Mouse (Mus musculus): ENCODE data around the gene Alg3.
A peak's percentile ranks its signal among the peaks of the same experiment; 100 is the strongest.

Gene Alg3

DNA sequence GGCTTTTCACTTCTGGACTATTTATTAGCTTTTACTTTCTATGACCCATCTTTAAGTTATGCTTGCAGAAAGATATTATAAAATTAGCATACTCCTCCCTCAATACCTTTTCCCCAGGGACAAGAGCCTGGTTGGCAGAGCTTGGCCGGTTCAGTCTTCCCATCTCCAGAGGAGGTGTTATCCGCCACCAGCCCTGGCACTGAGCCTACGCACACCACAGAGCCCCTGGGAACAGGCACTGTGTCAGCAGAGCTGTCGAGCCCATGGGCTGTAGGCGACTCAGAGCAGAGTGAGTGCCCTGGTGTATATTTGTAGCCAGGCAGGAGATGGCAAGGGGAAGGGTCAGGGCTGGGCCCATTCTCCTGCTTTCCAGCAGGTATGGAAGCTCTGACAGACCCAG lies 11.0 kb downstream of the Alg3 start:
- DNase-seq = no peak

DNA sequence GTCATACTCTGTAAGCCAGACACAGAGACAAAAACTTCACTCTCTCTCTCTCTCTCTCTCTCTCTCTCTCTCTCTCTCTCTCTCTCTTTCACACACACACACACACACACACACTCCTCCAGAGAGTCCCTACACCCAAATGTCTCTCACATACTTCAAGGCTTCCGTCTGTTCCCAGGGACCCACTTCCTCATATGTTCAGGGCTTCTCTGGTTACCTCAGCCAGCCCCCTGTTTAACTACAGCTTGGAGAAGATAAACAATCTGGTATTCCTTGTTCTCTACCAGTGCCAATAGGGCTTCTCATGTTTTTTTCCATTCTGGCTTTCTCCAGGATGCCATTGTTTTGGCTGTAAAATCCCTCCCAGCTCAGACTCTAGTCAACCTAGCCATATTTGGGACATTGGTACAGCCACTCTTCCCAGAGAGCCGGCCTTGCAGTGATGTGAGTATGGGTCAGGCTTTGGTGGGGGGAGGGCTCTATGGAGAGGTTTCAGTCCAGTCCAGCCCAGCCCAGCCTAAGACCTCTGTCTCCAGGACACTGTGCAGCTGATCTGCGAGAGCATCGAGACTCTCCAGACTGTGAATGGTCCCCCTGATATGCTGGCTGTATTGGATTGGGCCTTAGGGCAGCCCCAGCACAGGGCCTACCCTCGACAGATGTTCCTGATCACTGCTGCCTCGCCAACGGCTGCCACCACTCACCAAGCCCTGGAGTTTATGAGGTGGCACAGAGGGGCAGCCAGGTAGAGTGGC lies 14.7 kb downstream of the Alg3 start:
- no peak for DNase-seq

GRCm38 (mm10) chr16:20595737-20596136 lies 15.8 kb downstream of the Alg3 start:
- no peak for DNase-seq

DNA sequence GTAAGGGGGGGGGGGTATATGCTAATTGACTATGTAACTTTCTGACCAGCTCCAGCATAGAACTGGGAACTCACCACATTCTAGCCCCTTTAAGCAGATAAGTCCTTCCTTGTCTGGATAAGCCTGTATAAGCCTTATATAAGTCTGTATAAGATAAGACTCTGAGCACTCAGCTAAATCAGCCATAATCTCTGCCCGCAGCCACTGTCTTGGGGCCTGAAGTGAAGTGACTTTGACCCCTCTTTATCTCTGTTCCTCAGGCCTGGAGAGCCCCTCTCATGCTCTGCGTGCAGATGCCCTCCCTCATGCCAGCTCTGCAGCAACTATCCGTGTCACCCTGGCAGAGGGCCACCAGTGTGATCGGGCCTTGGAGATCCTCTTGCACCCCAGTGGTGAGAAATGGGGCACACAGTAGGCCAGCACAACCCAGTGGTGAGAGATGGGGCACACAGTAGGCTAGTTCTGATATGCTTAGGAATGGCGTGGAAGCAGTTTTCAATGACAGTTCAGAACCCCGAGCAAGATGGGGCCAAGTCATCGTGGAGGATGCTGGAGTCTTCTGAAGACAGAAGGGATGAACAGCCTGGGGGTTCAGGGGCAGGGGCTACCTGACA lies 16.4 kb downstream of the Alg3 start:
- DNase-seq = no peak

DNA sequence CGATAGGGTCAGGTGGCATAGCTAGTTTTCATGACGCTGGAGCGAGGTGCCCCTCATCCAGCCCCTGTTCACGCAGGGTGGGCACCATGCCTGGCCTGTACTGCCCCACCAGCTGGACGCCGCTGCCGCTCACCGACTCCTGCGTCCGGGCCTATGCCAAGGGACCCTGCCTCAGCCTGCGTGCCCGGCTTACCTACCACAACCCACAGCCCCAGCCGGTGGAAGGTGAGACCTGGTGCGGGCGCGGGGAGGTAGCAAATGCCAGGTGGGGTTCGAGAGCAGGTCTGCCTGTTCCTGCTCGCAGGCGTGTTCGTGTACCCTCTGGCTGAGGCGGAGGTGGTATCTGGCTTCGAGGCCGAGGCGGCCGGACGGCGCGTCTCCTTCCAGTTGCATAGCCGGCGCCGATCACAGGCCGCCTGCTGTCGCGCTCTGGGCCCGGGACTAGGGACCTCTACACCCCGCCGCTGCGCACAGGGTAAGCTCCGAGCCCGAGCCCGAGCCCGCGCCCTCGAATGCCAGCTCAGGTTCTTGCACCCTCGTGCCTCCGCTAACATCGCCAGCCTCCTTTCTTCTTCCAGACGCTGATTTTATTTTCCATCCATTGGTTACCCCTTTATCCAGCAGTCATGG lies 20.3 kb downstream of the Alg3 start:
- no peak for DNase-seq

- no peak for DNase-seq
These were observed 20.9 kb downstream of the Alg3 start for GRCm38 (mm10) chr16:20590680-20591038.

GRCm38 (mm10) chr16:20589939-20590679 lies 21.4 kb downstream of the Alg3 start:
- DNase-seq = peak; percentile 17

GRCm38 (mm10) chr16:20589366-20589938 lies 22.1 kb downstream of the Alg3 start, which contains the start of gene Vwa5b2:
Gene Vwa5b2 (plus strand): TSS chr16:20589471.
- DNase-seq = no peak

DNA sequence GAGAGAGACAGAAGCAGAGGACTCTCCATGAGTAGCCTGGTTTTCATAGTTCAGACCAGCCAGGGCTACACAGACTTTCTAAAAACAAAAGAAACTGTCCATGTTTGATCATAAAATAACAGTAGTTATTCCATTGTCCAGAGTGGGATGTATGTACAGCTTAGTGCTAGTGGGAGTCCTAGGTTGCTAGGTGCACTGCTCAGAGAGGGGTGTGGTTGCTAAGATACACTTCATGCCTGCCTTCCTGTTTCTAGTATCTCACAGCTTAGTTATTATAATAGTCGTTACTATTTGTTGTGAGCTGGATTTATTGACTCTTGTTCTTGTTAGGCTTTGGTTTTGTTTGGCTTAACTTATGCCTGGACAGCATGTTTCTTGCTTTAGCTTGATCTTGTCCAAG lies 46.5 kb downstream of the Alg3 start:
- DNase-seq = no peak

- DNase-seq = no peak
These were observed 54.2 kb downstream of the Alg3 start for GRCm38 (mm10) chr16:20557381-20557780.
